Mouse (Mus musculus): ENCODE measurements around the gene Msh5.

Gene Msh5

DNA sequence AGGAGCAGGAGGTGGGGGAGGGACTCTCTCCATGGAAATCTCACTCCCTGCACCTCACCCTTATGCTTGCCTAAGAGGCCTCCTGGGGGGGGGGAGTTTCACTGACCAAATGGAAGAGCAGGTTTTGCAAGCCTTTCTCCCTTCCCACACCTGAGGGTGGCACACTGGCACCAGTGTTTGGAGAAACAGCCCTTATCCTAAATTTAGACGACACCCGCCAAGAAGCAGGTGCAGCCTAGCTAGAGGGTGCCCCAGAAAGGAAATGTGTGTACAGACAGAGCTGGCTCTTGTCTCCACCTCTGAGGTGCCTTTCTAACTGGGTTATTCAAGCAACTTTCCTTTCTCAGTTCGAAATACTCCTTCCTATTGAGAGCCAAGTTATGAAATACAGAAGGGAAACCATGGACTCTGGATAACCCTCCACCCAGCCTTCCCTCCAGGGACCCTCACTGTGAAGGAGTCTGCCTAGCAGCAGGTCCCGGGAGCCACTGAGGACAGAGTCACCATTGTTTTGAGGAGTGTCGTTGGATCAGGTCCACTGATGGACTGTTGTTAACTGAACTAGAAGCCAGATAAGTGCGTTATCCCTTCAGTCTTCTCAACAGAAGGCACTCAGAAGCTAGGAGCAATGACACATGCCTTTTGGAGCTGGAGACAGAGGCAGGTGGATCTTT is 24.1 kb upstream of the Msh5 start:
- DNase-seq (ENCODE audit: low spot score), result no peak

DNA sequence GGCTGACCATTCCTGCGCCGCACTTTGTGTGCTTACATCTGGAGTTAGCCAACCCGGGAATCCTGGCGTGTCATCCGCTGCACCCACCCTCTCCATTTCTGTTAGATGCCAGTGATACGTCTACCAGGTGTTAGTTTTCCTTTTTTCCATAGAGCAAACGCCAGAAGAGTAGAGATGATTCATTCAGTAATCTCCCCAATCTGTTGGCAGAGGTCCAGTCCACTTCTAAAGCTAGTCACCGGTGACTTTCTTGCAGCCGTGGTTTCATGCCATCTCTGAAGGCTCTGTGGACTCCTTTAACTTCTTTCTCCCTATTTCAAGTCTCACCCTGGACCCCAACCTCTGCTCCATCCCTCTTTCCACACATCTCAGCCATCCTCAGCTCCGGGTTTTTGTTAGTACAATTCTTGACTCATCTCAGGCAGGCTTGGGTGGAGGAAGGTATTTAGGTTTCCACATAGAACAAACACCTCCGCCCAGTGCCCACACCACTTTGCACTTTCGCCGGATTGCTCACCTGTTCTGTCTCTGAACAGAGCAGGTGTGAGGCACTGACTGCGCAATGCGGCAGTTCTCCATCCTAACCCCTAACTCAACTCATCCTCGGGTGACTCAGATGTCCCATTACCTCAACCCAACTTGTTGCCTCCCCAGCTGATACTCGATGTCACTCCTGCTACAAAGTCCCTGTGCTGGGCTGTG is 21.8 kb upstream of the Msh5 start:
- DNase-seq (ENCODE audit: low spot score), result no peak

- no peak for DNase-seq (ENCODE audit: low spot score)
Observed at GRCm38 (mm10) chr17:35066084-35066483, 19.5 kb upstream of the Msh5 start, which contains the start of gene Mpig6b. Gene Mpig6b (minus strand): TSS chr17:35066184.

DNA sequence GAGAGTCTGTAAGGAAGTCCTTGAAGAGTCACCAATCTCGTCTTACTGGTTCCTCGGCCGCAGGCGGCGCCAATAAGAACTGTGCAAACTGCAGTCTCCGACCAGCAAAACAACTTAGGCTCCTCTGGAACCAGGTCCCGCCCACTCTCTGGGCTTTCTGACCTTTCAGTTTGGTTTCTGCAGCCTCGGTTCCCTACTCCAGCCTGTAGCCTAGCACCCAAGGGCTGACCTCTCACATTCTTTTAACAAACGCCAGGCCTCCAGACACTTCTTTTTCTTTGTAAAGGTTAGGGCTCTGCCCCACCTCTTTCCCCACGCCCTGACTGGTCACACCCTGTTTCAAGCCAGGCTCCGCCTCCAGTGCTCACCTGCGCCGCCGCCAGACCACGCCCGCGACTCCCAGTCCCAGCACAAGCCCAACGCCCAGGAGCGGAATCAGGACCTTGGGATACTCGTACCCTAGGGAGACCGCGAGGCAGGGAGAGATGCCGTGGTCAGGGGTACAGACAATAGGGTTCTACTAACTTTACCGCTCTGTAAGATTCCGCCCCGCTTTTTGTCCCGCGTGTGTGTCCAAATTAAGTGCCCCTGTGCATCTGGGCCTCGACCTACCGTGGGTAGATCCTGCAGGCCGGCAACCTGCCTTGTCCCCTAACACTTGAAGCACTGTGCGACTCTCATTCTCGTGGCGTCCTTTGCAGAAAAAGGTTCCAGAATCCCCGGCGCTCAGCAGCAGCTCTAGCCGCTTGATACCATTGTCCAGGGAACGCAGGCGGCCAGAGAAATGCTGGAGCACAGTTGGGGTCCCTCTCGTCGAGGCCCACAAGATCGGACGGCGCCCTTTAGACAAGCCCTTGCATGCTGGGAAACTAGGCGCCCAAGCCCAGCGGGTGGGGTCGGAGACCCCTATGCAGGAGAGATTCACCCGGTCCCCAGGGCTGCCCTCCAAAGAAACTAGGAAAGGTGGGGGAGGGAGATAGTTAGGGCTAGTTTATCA is 18.7 kb upstream of the Msh5 start, which contains the start of gene Ly6g6c:
Gene Ly6g6c, plus strand, starts transcription at position 438 of the 997 bp plus-strand sequence.
- DNase-seq (ENCODE audit: low spot score), result no peak

- no peak for DNase-seq (ENCODE audit: low spot score)
Observed at GRCm38 (mm10) chr17:35064378-35064877, 17.9 kb upstream of the Msh5 start.

GRCm38 (mm10) chr17:35063466-35063865 is 16.9 kb upstream of the Msh5 start:
- DNase-seq (ENCODE audit: low spot score), result no peak

DNA sequence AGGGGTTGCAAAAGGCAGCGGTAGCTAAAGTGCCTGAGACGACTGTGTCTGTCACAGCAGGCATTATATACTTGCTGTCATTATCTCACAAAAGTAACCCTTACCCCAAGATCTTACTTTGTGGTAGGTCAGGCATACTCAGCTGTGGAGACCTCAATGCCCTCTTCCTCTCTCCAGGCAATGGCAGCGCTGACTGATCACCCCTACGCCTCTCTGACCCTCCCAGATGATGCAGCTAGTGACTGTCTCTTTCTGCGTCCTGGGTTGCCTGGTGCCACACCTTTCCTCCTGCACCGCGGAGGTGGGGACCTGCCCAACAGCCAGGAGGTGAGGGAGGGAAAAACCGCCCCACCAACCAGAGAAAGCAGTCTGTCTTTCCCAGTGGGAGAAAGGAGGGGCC is 14.8 kb upstream of the Msh5 start:
- DNase-seq (ENCODE audit: low spot score), result no peak

- no peak for DNase-seq (ENCODE audit: low spot score)
Observed at GRCm38 (mm10) chr17:35060737-35061297, 14.3 kb upstream of the Msh5 start.

DNA sequence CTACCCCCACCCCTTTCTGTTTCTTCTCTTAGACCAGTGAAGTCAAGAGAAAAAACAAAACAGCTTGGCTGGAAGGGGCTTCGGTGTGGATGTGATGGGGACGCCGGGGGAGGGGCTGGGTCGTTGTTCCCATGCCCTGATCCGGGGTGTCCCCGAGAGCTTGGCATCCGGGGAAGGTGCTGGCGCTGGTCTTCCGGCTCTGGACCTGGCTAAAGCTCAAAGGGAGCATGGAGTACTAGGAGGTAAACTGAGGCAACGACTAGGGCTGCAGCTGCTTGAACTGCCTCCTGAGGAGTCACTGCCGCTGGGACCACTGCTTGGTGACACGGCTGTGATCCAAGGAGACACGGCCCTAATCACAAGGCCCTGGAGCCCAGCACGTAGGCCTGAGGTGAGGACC is 13.5 kb upstream of the Msh5 start:
- no peak for DNase-seq (ENCODE audit: low spot score)

- peak; percentile 90 for DNase-seq (ENCODE audit: low spot score)
Observed at GRCm38 (mm10) chr17:35058911-35059892, 12.7 kb upstream of the Msh5 start, which contains the start of gene Ddah2. Gene Ddah2 (plus strand): TSS chr17:35059035.

GRCm38 (mm10) chr17:35058316-35058715 is 11.8 kb upstream of the Msh5 start:
- DNase-seq (ENCODE audit: low spot score), result no peak

- no peak for DNase-seq (ENCODE audit: low spot score)
Observed at GRCm38 (mm10) chr17:35057090-35057489, 10.5 kb upstream of the Msh5 start.

DNA sequence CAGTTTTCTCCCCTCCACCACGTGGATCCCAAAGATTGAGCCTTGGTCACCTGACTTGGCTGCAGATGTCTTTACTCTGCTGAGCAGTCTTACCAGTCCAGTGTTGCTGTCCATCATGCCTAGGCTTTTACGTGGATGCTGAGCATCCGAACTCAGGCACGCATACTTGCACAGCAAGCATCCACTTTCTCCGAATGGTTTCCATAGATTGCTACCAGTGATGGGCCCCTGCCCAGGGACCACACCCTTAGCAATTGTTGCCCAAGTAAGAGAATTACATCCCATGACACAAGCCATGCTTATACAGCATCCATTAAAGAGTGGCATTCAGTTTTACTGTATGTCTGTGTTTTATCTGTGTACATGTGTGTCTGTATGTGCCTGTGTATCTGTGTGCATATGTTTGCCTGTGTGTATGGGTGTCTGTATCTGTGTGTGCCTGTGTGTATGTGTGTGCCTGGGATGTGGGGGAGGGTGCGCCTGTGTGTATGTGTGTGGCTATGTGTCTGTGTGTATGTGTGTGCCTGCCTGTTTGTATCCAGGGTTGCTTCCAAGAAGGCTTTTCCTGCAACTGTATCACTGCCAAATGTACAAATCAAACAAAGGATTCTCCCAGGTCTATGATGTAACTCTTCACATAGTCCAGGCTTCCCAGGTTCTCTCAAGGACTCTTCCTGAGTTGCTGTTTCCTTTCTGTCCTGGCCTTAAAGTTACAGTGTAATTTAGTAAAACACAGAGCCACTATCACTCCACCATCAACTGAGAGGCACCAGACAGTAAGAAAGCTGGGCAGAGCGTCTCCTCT is 9.3 kb upstream of the Msh5 start:
- no peak for DNase-seq (ENCODE audit: low spot score)

DNA sequence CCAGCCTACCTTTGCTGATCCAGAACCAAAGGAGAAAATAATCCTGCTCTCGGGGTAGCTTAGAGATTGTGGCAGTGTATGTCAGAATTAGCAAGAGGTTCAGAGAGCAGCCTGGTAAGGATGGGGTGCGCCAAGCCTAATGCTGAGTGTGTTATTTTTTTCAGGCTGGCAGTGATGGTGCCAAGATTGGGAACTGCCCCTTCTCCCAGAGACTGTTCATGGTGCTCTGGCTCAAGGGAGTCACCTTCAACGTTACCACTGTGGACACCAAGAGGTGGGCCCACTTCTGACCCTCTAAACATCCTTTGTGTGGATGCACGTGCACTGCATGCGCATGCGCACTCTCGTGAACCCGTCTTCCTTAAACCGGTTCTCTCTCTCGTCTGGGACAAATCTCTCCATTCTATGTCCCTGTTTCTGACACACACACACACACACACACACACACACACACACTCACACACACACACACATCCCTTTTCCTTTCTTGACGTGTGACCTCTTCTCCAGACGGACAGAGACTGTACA is 5.8 kb upstream of the Msh5 start:
- DNase-seq (ENCODE audit: low spot score), result no peak

GRCm38 (mm10) chr17:35051156-35052086 is 4.9 kb upstream of the Msh5 start:
- DNase-seq (ENCODE audit: low spot score), result no peak

DNA sequence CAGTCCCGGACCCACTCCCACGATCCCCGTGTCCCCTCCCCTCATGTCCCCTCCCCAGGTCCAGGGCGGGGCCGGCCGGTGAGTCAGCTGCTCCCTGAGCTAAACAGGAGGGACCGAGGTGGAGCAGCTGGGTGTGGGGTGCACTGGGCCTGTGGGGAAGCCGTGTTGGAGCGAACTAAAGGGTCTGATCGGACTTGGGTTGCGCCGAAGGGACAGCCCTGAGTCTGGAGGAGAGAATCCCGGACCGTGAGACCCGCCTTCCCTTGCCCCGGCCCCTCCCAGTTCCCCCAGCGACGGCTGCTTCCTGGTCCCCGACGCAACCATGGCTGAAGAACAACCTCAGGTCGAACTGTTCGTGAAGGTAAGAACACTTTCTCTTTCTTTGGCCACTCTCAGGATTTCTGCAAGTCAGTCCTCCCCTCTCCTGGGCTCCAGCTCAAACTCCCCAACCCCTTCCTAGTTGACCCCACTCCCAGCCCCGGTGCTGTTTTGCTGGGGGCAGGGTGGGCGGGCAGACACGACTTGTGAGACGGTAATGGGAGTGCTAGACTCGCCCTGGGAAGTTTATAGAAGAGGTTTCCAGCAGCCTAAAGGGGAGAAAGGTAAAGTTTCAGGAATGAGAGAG is 3.7 kb upstream of the Msh5 start:
- DNase-seq (ENCODE audit: low spot score), result peak; percentile 66

GRCm38 (mm10) chr17:35049561-35050016 is 3.0 kb upstream of the Msh5 start, which contains the start of gene Clic1:
Gene Clic1 (plus strand): TSS chr17:35049966.
- DNase-seq (ENCODE audit: low spot score), result peak; percentile 51
